Mouse (Mus musculus) lung, embryonic 15.5 days (tissue): ENCODE measurements around the gene Necap1. TPM values are rescaled to one million over a fixed set of nuclear protein-coding genes. Genes with fewer than 3 reads are reported as not detected.

Experiments
- ATAC-seq: fragments of 200-750 bp; cut with Nextera tagmentation; 2 replicates; pipeline ENCODE4 v1.8.0; 2017; ENCODE audit warnings: moderate number of reproducible peaks, borderline replicate concordance; ENCODE audit not compliant: low FRiP score, low TSS enrichment; ENCODE audit errors: extremely low read depth
- H3K27ac ChIP-seq: fragments of 300-500 bp; sonication (generic); 2 replicates; pipeline ENCODE4 v1.5.1; 2015; ENCODE audit warnings: moderate library complexity, mild to moderate bottlenecking, inconsistent platforms
- H3K27me3 ChIP-seq: fragments of 300-500 bp; sonication (generic); 2 replicates; pipeline ENCODE4 v1.6.1; 2015; ENCODE audit warnings: inconsistent platforms
- H3K36me3 ChIP-seq: fragments of 300-500 bp; sonication (generic); 2 replicates; pipeline ENCODE4 v1.6.1; 2015; ENCODE audit warnings: inconsistent platforms
- H3K4me1 ChIP-seq: fragments of 300-500 bp; sonication (generic); 2 replicates; pipeline ENCODE4 v1.6.1; 2015; ENCODE audit warnings: inconsistent platforms
- H3K4me2 ChIP-seq: fragments of 300-500 bp; sonication (generic); 2 replicates; pipeline ENCODE4 v1.6.1; 2015; ENCODE audit warnings: inconsistent platforms, mild to moderate bottlenecking, moderate library complexity
- H3K4me3 ChIP-seq: fragments of 300-500 bp; sonication (generic); 2 replicates; pipeline ENCODE4 v1.5.1; 2015; ENCODE audit warnings: mild to moderate bottlenecking, inconsistent platforms
- H3K9ac ChIP-seq: fragments of 300-500 bp; sonication (generic); 2 replicates; pipeline ENCODE4 v1.6.1; 2015; ENCODE audit warnings: inconsistent platforms
- H3K9me3 ChIP-seq: fragments of 300-500 bp; sonication (generic); 2 replicates; pipeline ENCODE4 v1.6.1; 2016; ENCODE audit warnings: inconsistent platforms
- WGBS: fragments of 180-500 bp; shearing (Covaris S2); methylation state at CpG from one replicate; pipeline ENCODE4 v1.1.7; 2015; 5-methylcytosine and 5-hydroxymethylcytosine counted together
- microRNA-seq: library from miRNA; unstranded; fragments of <30 nt; microRNA quantifications from one replicate; pipeline ENCODE4, GENCODE M21; 2016
- polyA plus RNA-seq: library from polyadenylated mRNA; unstranded; fragments of >200 nt; fragmentation: Nextera tagmentation; extraction: Ambion mirVana; gene quantifications from 2 replicates; pipeline ENCODE4 v1.2.1, GENCODE M21; 2015

Gene Necap1
- polyA plus RNA-seq, 1 experiment from 2014 or later: 48.1 TPM

GRCm38 (mm10) chr6:122919922-122920321, 45.6 kb downstream of the Necap1 start:
- WGBS: 37% methylated on average over 4 of the region's 4 CpGs
- H3K36me3 ChIP-seq: no peaks in the 10 kb centered on the region
- H3K4me2 ChIP-seq: no peak overlapping the region
- no peak overlapping the region for H3K4me3 ChIP-seq
- H3K27me3 ChIP-seq: no peaks in the 10 kb centered on the region
- ATAC-seq: no peak
- H3K4me1 ChIP-seq: no peaks in the 10 kb centered on the region
- H3K27ac ChIP-seq: no peak overlapping the region
- H3K9me3 ChIP-seq: no peaks in the 10 kb centered on the region
- H3K9ac ChIP-seq: no peak overlapping the region

GRCm38 (mm10) chr6:122921451-122921850, 47.2 kb downstream of the Necap1 start, which contains the start of gene Clec4a1:
Clec4a1 (plus strand) TSS chr6:122921848.
- no peak within 1 kb of the TSS for H3K27ac ChIP-seq
- WGBS: 38% methylated on average over 4 of the region's 4 CpGs
- no peaks in the 10 kb centered on the region for H3K9me3 ChIP-seq
- H3K4me1 ChIP-seq: no peaks in the 10 kb centered on the region
- no peak within 1 kb of the TSS for H3K4me3 ChIP-seq
- no peaks in the 10 kb centered on the region for H3K36me3 ChIP-seq
- ATAC-seq: no peak
- H3K9ac ChIP-seq: no peak within 1 kb of the TSS
- H3K27me3 ChIP-seq: no peaks in the 10 kb centered on the region
- H3K4me2 ChIP-seq: no peak within 1 kb of the TSS

- H3K9ac ChIP-seq: no peak overlapping the region
- no peak overlapping the region for H3K4me2 ChIP-seq
- H3K4me3 ChIP-seq: no peak overlapping the region
- no peaks in the 10 kb centered on the region for H3K27me3 ChIP-seq
- ATAC-seq: no peak
- no peaks in the 10 kb centered on the region for H3K36me3 ChIP-seq
- H3K27ac ChIP-seq: no peak overlapping the region
- H3K9me3 ChIP-seq: no peaks in the 10 kb centered on the region
- WGBS: 79% methylated on average over 3 of the region's 3 CpGs
- H3K4me1 ChIP-seq: no peaks in the 10 kb centered on the region
Observed at GRCm38 (mm10) chr6:122934845-122935244, 60.6 kb downstream of the Necap1 start.

Small RNA genes lying within 50 kb of the gene (microRNA-seq; reads per million reads assigned to microRNA genes)
- not detected for gene Mir7231

Other genes with a start within 250 kb of the Necap1 start
- gene Dppa3, start 248.1 kb upstream of the Necap1 start, polyA plus RNA-seq: not detected in 2 replicates
- 0.33 and 0.40 TPM in 2 replicates for gene Nanog, start 167.0 kb upstream of the Necap1 start, polyA plus RNA-seq
- 7.4 and 8.1 TPM in 2 replicates for gene Slc2a3, start 72.8 kb upstream of the Necap1 start, polyA plus RNA-seq
- 5.1 and 5.8 TPM in 2 replicates for gene Foxj2, start 54.6 kb upstream of the Necap1 start, polyA plus RNA-seq
- 3.3 and 3.4 TPM in 2 replicates for gene C3ar1, start 18.3 kb upstream of the Necap1 start, polyA plus RNA-seq
- gene Clec4a1, start 47.4 kb downstream of the Necap1 start, polyA plus RNA-seq: 2.4 and 3.1 TPM in 2 replicates
- gene Clec4a3, start 78.0 kb downstream of the Necap1 start, polyA plus RNA-seq: 3.3 and 3.9 TPM in 2 replicates
- gene Clec4a4, start 115.9 kb downstream of the Necap1 start, polyA plus RNA-seq: not detected in 2 replicates
- not detected in 2 replicates for gene Clec4b1, start 175.5 kb downstream of the Necap1 start, polyA plus RNA-seq
- 3.0 and 3.5 TPM in 2 replicates for gene Clec4a2, start 232.0 kb downstream of the Necap1 start, polyA plus RNA-seq